Mouse (Mus musculus) left cerebral cortex, adult 6 months (tissue): Measurements from ENCODE around the gene Tmem121. TPM values are rescaled to one million over a fixed set of nuclear protein-coding genes. Genes with fewer than 3 reads are reported as not detected.

Source experiments
- long read RNA-seq, 2 experiments: library from polyadenylated mRNA; unstranded; transcript quantifications; one replicate each; pipeline ENCODE4 v2.0.0; 2019 to 2020
- polyA plus RNA-seq: library from polyadenylated mRNA; unstranded; fragments of <200 nt; fragmentation: Nextera tagmentation; gene quantifications from 2 replicates; pipeline ENCODE4 v1.2.3, GENCODE M21; 2021

Tmem121 gene
- 18.6 and 19.9 TPM in 2 replicates for polyA plus RNA-seq
- long read RNA-seq, experiment 1, transcript Tmem121-201 (2 exons, 1,574 nt), result major isoform, 205 of 246 reads
- long read RNA-seq, experiment 1, partial matches to known transcripts, result 0 of 246 reads
- long read RNA-seq, experiment 1, other reads (novel, unspliced or antisense), result 41 of 246 reads
- long read RNA-seq, experiment 2, transcript Tmem121-201 (2 exons, 1,574 nt), result major isoform, 9 of 20 reads
- long read RNA-seq, experiment 2, partial matches to known transcripts, result 10 of 20 reads
- long read RNA-seq, experiment 2, other reads (novel, unspliced or antisense), result 1 of 20 reads

GRCm38 (mm10) chr12:113185442-113186291 lies at the start of gene Tmem121:
Gene Tmem121 (plus strand): TSS chr12:113185930.

GRCm38 (mm10) chr12:113139908-113140615 lies 45.7 kb upstream of the Tmem121 start, which contains the start of gene Crip2:
Gene Crip2 (plus strand): TSS chr12:113140236.

GRCm38 (mm10) chr12:113146112-113147057 lies 39.3 kb upstream of the Tmem121 start, which contains the start of gene Crip1:
Gene Crip1 (plus strand): TSS chr12:113146316.

GRCm38 (mm10) chr12:113155887-113156539 lies 29.7 kb upstream of the Tmem121 start, which contains the start of gene Tedc1:
Gene Tedc1 (plus strand): TSS chr12:113156421.

Other genes starting within 250 kb of the Tmem121 start
- gene Nudt14, start 243.8 kb upstream of the Tmem121 start, polyA plus RNA-seq, result 31.0 and 36.4 TPM in 2 replicates
- 41.7 and 52.1 TPM in 2 replicates for gene Btbd6, start 209.4 kb upstream of the Tmem121 start, polyA plus RNA-seq
- gene Brf1, start 185.2 kb upstream of the Tmem121 start, polyA plus RNA-seq, result 22.3 and 63.3 TPM in 2 replicates
- gene Pacs2, start 171.4 kb upstream of the Tmem121 start, polyA plus RNA-seq, result 6.9 and 23.1 TPM in 2 replicates
- gene Tex22, start 111.4 kb upstream of the Tmem121 start, polyA plus RNA-seq, result not detected in 2 replicates
- gene Mta1, start 87.7 kb upstream of the Tmem121 start, polyA plus RNA-seq, result 7.0 and 12.5 TPM in 2 replicates
- gene Crip2, start 45.7 kb upstream of the Tmem121 start, polyA plus RNA-seq, result 302 and 342 TPM in 2 replicates
- 44.9 and 63.5 TPM in 2 replicates for gene Crip1, start 39.6 kb upstream of the Tmem121 start, polyA plus RNA-seq
- 0.72 and 1.0 TPM in 2 replicates for gene Tedc1, start 29.5 kb upstream of the Tmem121 start, polyA plus RNA-seq